Mouse (Mus musculus) adrenal gland, postnatal 36 days (tissue): ENCODE measurements around the gene Dhrs1. TPM values are rescaled to one million over a fixed set of nuclear protein-coding genes. Genes with fewer than 3 reads are reported as not detected.

Source experiments
- DNase-seq, 2 experiments: peaks; one replicate each; pipeline ENCODE4 v3.0.0; 2021; ENCODE audit warnings: mixed read lengths in 1 of 2
- total RNA-seq, 2 experiments: library from RNA; stranded (reverse); gene quantifications; 2 replicates each; pipeline ENCODE4 v1.2.3; 2021

Dhrs1 gene
- total RNA-seq, 2 experiments from 2014 or later: 72.7 to 73.2 TPM

- peak; percentile 94 to 97 for DNase-seq
Observed at GRCm38 (mm10) chr14:55721700-55722437, 23.6 kb downstream of the Dhrs1 start, which contains the start of gene Rabggta. Gene Rabggta, minus strand, starts transcription at chr14:55722263.

GRCm38 (mm10) chr14:55721076-55721475, 24.4 kb downstream of the Dhrs1 start:
- no peak for DNase-seq

GRCm38 (mm10) chr14:55720666-55721065, 24.8 kb downstream of the Dhrs1 start:
- no peak for DNase-seq

GRCm38 (mm10) chr14:55719737-55720136, 25.8 kb downstream of the Dhrs1 start:
- DNase-seq: no peak

GRCm38 (mm10) chr14:55716884-55717283, 28.6 kb downstream of the Dhrs1 start:
- no peak for DNase-seq

- DNase-seq: no peak
Observed at GRCm38 (mm10) chr14:55716271-55716670, 29.2 kb downstream of the Dhrs1 start.

- DNase-seq: no peak
Observed at GRCm38 (mm10) chr14:55714893-55715292, 30.6 kb downstream of the Dhrs1 start.

GRCm38 (mm10) chr14:55713729-55714122, 31.8 kb downstream of the Dhrs1 start, which contains the start of gene Tgm1:
Gene Tgm1, minus strand, starts transcription at chr14:55713926.
- no peak for DNase-seq

- peak; percentile 15 to 42 for DNase-seq
Observed at GRCm38 (mm10) chr14:55713007-55713728, 32.3 kb downstream of the Dhrs1 start.

GRCm38 (mm10) chr14:55711786-55712185, 33.7 kb downstream of the Dhrs1 start:
- no peak for DNase-seq

- DNase-seq: no peak
Observed at GRCm38 (mm10) chr14:55709509-55709908, 36.0 kb downstream of the Dhrs1 start.

- DNase-seq: no peak
Observed at GRCm38 (mm10) chr14:55707397-55707796, 38.1 kb downstream of the Dhrs1 start.

GRCm38 (mm10) chr14:55706051-55706600, 39.4 kb downstream of the Dhrs1 start:
- DNase-seq: no peak

- no peak for DNase-seq
Observed at GRCm38 (mm10) chr14:55702761-55703160, 42.7 kb downstream of the Dhrs1 start.

- DNase-seq: no peak
Observed at GRCm38 (mm10) chr14:55701131-55701530, 44.4 kb downstream of the Dhrs1 start.

GRCm38 (mm10) chr14:55697226-55697625, 48.3 kb downstream of the Dhrs1 start:
- no peak for DNase-seq

- no peak for DNase-seq
Observed at GRCm38 (mm10) chr14:55689433-55689832, 56.1 kb downstream of the Dhrs1 start.

Other genes with a start within 250 kb of the Dhrs1 start
- gene Cpne6, start 235.2 kb downstream of the Dhrs1 start, total RNA-seq: not detected
- not detected for gene Nrl, start 220.7 kb downstream of the Dhrs1 start, total RNA-seq
- 10 to 100 TPM; 29.4 to 39.9 TPM for gene Pck2, start 205.4 kb downstream of the Dhrs1 start, total RNA-seq
- gene Dcaf11, start 185.7 kb downstream of the Dhrs1 start, total RNA-seq: 100 to 1,000 TPM; 110 to 139 TPM
- 1 to 10 TPM in 1 of 2 experiments, not detected in 1; 1.0 TPM for gene A730061H03Rik, start 185.3 kb downstream of the Dhrs1 start, total RNA-seq
- gene Fitm1, start 170.1 kb downstream of the Dhrs1 start, total RNA-seq: 1 to 10 TPM in 1 of 2 experiments, under 1 TPM in 1; 0.63 to 1.5 TPM
- gene Psme1, start 167.6 kb downstream of the Dhrs1 start, total RNA-seq: 100 to 1,000 TPM; 203 to 361 TPM
- gene Emc9, start 160.4 kb downstream of the Dhrs1 start, total RNA-seq: 10 to 100 TPM; 28.0 to 45.9 TPM
- 100 to 1,000 TPM; 311 to 396 TPM for gene Psme2, start 154.6 kb downstream of the Dhrs1 start, total RNA-seq
- gene Rnf31, start 154.0 kb downstream of the Dhrs1 start, total RNA-seq: 10 to 100 TPM; 33.7 to 33.9 TPM
- 10 to 100 TPM; 30.3 to 30.6 TPM for gene Irf9, start 142.1 kb downstream of the Dhrs1 start, total RNA-seq
- 1 to 10 TPM; 5.8 to 6.6 TPM for gene Rec8, start 127.7 kb downstream of the Dhrs1 start, total RNA-seq
- 100 to 1,000 TPM; 112 to 157 TPM for gene Ipo4, start 109.7 kb downstream of the Dhrs1 start, total RNA-seq
- not detected for gene Gm49378, start 107.8 kb downstream of the Dhrs1 start, total RNA-seq
- gene Tm9sf1, start 101.9 kb downstream of the Dhrs1 start, total RNA-seq: 10 to 100 TPM; 83.2 to 98.1 TPM
- gene Tssk4, start 95.5 kb downstream of the Dhrs1 start, total RNA-seq: 1 to 10 TPM; 1.6 to 1.7 TPM
- gene Mdp1, start 85.2 kb downstream of the Dhrs1 start, total RNA-seq: 10 to 100 TPM; 43.6 to 76.9 TPM
- 10 to 100 TPM; 26.6 to 28.9 TPM for gene Gmpr2, start 73.7 kb downstream of the Dhrs1 start, total RNA-seq
- gene Nedd8, start 73.6 kb downstream of the Dhrs1 start, total RNA-seq: 100 to 1,000 TPM; 335 to 393 TPM
- 10 to 100 TPM; 30.8 to 35.6 TPM for gene Tinf2, start 63.9 kb downstream of the Dhrs1 start, total RNA-seq
- gene Tgm1, start 31.8 kb downstream of the Dhrs1 start, total RNA-seq: under 1 TPM; 0.26 TPM
- gene Rabggta, start 23.4 kb downstream of the Dhrs1 start, total RNA-seq: 10 to 100 TPM; 17.2 to 25.1 TPM
- gene Nop9, start within 50 bp of the Dhrs1 start, total RNA-seq: 10 to 100 TPM; 17.3 to 20.7 TPM
- 1 to 10 TPM in 1 of 2 experiments, under 1 TPM in 1; 0.93 to 1.3 TPM for gene Cideb, start 12.8 kb upstream of the Dhrs1 start, total RNA-seq
- not detected for gene Ltb4r2, start 15.7 kb upstream of the Dhrs1 start, total RNA-seq
- under 1 TPM; 0.66 to 0.79 TPM for gene Ltb4r1, start 20.3 kb upstream of the Dhrs1 start, total RNA-seq
- 10 to 100 TPM in 1 of 2 experiments, 1 to 10 TPM in 1; 6.7 to 13.8 TPM for gene Adcy4, start 38.4 kb upstream of the Dhrs1 start, total RNA-seq
- gene Ripk3, start 43.2 kb upstream of the Dhrs1 start, total RNA-seq: 1 to 10 TPM; 4.5 to 5.3 TPM
- 10 to 100 TPM; 19.2 to 26.0 TPM for gene Nfatc4, start 77.5 kb upstream of the Dhrs1 start, total RNA-seq
- gene Nynrin, start 108.3 kb upstream of the Dhrs1 start, total RNA-seq: 10 to 100 TPM in 1 of 2 experiments, 1 to 10 TPM in 1; 9.4 to 10.7 TPM
- under 1 TPM in 1 of 2 experiments, not detected in 1; 0.13 TPM for gene Cbln3, start 138.7 kb upstream of the Dhrs1 start, total RNA-seq
- 10 to 100 TPM; 16.6 to 17.0 TPM for gene Khnyn, start 139.3 kb upstream of the Dhrs1 start, total RNA-seq
- gene Sdr39u1, start 154.6 kb upstream of the Dhrs1 start, total RNA-seq: 10 to 100 TPM; 51.6 to 73.8 TPM
- gene Cma1, start 199.0 kb upstream of the Dhrs1 start, total RNA-seq: 1 to 10 TPM; 1.9 to 2.7 TPM
- not detected for gene Cma2, start 205.3 kb upstream of the Dhrs1 start, total RNA-seq